Mouse (Mus musculus) forebrain, embryonic 16.5 days (tissue): Measurements from ENCODE around the gene Rtf2. TPM values are rescaled to one million over a fixed set of nuclear protein-coding genes. Genes with fewer than 3 reads are reported as not detected.

Source experiments
- polyA plus RNA-seq: library from polyadenylated mRNA; unstranded; fragments of >200 nt; fragmentation: Nextera tagmentation; extraction: Ambion mirVana; gene quantifications from 2 replicates; pipeline ENCODE4 v1.2.1, GENCODE M21; 2015

Gene Rtf2
- polyA plus RNA-seq, 1 experiment from 2014 or later: 108 TPM

Other genes with a start within 250 kb of the Rtf2 start
- gene Mc3r, start 192.1 kb upstream of the Rtf2 start, polyA plus RNA-seq: 0.17 and 0.20 TPM in 2 replicates
- gene Fam210b, start 95.0 kb upstream of the Rtf2 start, polyA plus RNA-seq: 77.9 and 93.9 TPM in 2 replicates
- 38.3 and 45.3 TPM in 2 replicates for gene Aurka, start 70.0 kb upstream of the Rtf2 start, polyA plus RNA-seq
- 27.5 and 29.9 TPM in 2 replicates for gene Cstf1, start 69.9 kb upstream of the Rtf2 start, polyA plus RNA-seq
- gene Cass4, start 46.8 kb upstream of the Rtf2 start, polyA plus RNA-seq: 0.13 and 0.19 TPM in 2 replicates
- gene Gcnt7, start 18.0 kb downstream of the Rtf2 start, polyA plus RNA-seq: 2.2 and 2.8 TPM in 2 replicates
- gene Fam209, start 32.0 kb downstream of the Rtf2 start, polyA plus RNA-seq: 0.43 TPM in 1 of 2 replicates, not detected in the other
- gene Tfap2c, start 109.0 kb downstream of the Rtf2 start, polyA plus RNA-seq: 22.3 and 28.5 TPM in 2 replicates